Mouse (Mus musculus) common myeloid progenitor, adult 5-6 weeks (primary cell): ENCODE data around the gene Sfxn5. TPM values are rescaled to one million over a fixed set of nuclear protein-coding genes. Genes with fewer than 3 reads are reported as not detected.

Source experiments
- ATAC-seq: replicated peaks from 2 replicates; pipeline ENCODE4 v1.8.0; 2016; ENCODE audit warnings: low read depth, mild to moderate bottlenecking, moderate TSS enrichment, inconsistent platforms; ENCODE audit not compliant: poor library complexity, severe bottlenecking
- total RNA-seq: library from RNA; stranded (forward); fragments of 200-1000, 187-1606 nt; gene quantifications from 2 replicates; pipeline ENCODE4 v1.2.3, GENCODE M21; 2017

The Sfxn5 gene
- total RNA-seq, 1 experiment from 2014 or later, result 2.0 TPM

- ATAC-seq, result no peak
Measured at GRCm38 (mm10) chr6:85368166-85368565, 34.9 kb upstream of the Sfxn5 start.

GRCm38 (mm10) chr6:85366387-85366786, 33.2 kb upstream of the Sfxn5 start:
- ATAC-seq, result no peak

- no peak for ATAC-seq
Measured at GRCm38 (mm10) chr6:85364439-85364838, 31.2 kb upstream of the Sfxn5 start.

GRCm38 (mm10) chr6:85363906-85364260, 30.7 kb upstream of the Sfxn5 start:
- ATAC-seq, result no peak

GRCm38 (mm10) chr6:85363231-85363905, 30.1 kb upstream of the Sfxn5 start:
- no peak for ATAC-seq

- ATAC-seq, result no peak
Measured at GRCm38 (mm10) chr6:85362610-85363009, 29.4 kb upstream of the Sfxn5 start.

- ATAC-seq, result no peak
Measured at GRCm38 (mm10) chr6:85360311-85360710, 27.1 kb upstream of the Sfxn5 start.

- no peak for ATAC-seq
Measured at GRCm38 (mm10) chr6:85358877-85359276, 25.7 kb upstream of the Sfxn5 start.

- no peak for ATAC-seq
Measured at GRCm38 (mm10) chr6:85356682-85357465, 23.7 kb upstream of the Sfxn5 start.

- no peak for ATAC-seq
Measured at GRCm38 (mm10) chr6:85355753-85356152, 22.5 kb upstream of the Sfxn5 start.

- ATAC-seq, result no peak
Measured at GRCm38 (mm10) chr6:85354709-85355108, 21.5 kb upstream of the Sfxn5 start.

- no peak for ATAC-seq
Measured at GRCm38 (mm10) chr6:85353706-85354105, 20.5 kb upstream of the Sfxn5 start.

- ATAC-seq, result no peak
Measured at GRCm38 (mm10) chr6:85350157-85350556, 16.9 kb upstream of the Sfxn5 start.

GRCm38 (mm10) chr6:85349246-85349645, 16.0 kb upstream of the Sfxn5 start:
- ATAC-seq, result no peak

GRCm38 (mm10) chr6:85348133-85348532, 14.9 kb upstream of the Sfxn5 start:
- no peak for ATAC-seq

GRCm38 (mm10) chr6:85346028-85346634, 12.9 kb upstream of the Sfxn5 start:
- ATAC-seq, result peak; percentile 96

- no peak for ATAC-seq
Measured at GRCm38 (mm10) chr6:85344929-85345328, 11.7 kb upstream of the Sfxn5 start.

GRCm38 (mm10) chr6:85343027-85343426, 9.8 kb upstream of the Sfxn5 start:
- ATAC-seq, result no peak

- no peak for ATAC-seq
Measured at GRCm38 (mm10) chr6:85341814-85342501, 8.7 kb upstream of the Sfxn5 start.

- no peak for ATAC-seq
Measured at GRCm38 (mm10) chr6:85340184-85340583, 7.0 kb upstream of the Sfxn5 start.
